Mouse (Mus musculus): Measurements from ENCODE around the gene Sh3gl2. TPM values are rescaled to one million over a fixed set of nuclear protein-coding genes. Genes with fewer than 3 reads are reported as not detected.

Gene Sh3gl2
- polyA plus RNA-seq (2015; fragmentation: Nextera tagmentation; extraction: Ambion mirVana): 96.7 and 112 TPM in 2 replicates

DNA sequence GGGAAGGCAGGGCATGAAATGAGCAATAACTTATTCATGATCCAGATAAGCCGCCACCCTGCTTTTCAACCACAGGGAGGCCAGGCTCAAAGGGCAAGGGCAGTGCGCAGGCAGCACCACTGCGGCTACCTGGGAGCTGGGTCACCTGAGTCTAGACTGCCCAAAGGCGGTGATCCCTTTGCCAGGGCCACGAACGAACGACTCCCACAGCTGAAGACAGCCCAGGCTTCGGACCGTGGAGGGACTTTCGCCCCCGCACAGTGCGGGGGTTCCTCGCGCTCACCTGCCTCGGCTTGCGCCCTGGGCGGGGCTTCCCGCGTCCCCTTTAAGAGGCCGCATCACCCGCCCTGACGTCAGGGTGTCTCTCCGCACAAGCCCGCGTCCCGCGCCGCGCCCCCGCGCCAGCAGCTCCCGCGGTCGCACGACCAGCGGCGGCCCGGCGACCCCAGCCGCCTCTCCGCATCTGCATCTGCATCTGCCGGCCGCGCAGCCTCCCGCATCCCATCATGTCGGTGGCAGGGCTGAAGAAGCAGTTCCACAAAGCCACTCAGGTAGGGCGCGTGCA is at the start of gene Sh3gl2:
Sh3gl2 (plus strand) TSS at position 56 of the 565 bp plus-strand sequence.
- Histone ChIP-seq H3K36me3 (no peaks in the 10 kb centered on the region), H3K9ac (peak within 1 kb of the TSS; percentile 77), H3K4me2 (peak within 1 kb of the TSS; percentile 96), H3K9me3 (no peaks in the 10 kb centered on the region), H3K27me3 (0 out of 2 replicates have a peak, but pooled peaks cover 7% of the 10 kb centered on the region), H3K4me1 (replicated peaks) (peaks cover 17% of the 10 kb centered on the region), H3K4me3 (peak within 1 kb of the TSS; percentile 66), H3K27ac (replicated peaks) (peak within 1 kb of the TSS; percentile 93)
- peak; percentile 94 for ATAC-seq (ENCODE audit: low FRiP score, low read depth)
- under 1% methylated on average over 38 of the region's 48 CpGs for WGBS

DNA sequence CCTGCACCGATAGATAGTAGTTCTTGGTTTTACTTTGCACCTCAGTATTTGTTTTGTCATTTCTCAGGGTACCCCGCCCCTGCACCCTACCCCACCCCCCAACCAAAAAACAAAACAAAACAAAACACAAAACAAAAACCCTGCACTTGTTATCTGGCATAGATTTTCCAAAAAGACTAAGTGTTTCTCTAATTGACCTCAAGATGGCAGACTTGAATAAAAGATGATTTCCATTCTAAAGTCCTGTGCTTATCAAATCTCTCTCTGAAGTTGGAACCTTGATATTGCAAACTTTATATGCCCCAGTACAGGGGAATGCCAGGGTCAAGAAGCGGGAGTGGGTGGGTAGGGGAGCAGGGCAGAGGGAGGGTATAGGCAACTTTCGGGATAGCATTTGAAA is 43.8 kb upstream of the Sh3gl2 start:
- no peak overlapping the region for H3K27ac ChIP-seq (replicated peaks)
- 67% methylated on average over 4 of the region's 4 CpGs for WGBS
- no peaks in the 10 kb centered on the region for H3K9me3 ChIP-seq
- H3K36me3 ChIP-seq: no peaks in the 10 kb centered on the region
- H3K4me3 ChIP-seq: no peak overlapping the region
- ATAC-seq (ENCODE audit: low FRiP score, low read depth): no peak
- H3K4me2 ChIP-seq: no peak overlapping the region
- no peak overlapping the region for H3K9ac ChIP-seq
- H3K27me3 ChIP-seq: 0 out of 2 replicates have a peak, but pooled peaks cover 3% of the 10 kb centered on the region
- H3K4me1 ChIP-seq (replicated peaks): 0 out of 2 replicates have a peak, but pooled peaks cover 5% of the 10 kb centered on the region

DNA sequence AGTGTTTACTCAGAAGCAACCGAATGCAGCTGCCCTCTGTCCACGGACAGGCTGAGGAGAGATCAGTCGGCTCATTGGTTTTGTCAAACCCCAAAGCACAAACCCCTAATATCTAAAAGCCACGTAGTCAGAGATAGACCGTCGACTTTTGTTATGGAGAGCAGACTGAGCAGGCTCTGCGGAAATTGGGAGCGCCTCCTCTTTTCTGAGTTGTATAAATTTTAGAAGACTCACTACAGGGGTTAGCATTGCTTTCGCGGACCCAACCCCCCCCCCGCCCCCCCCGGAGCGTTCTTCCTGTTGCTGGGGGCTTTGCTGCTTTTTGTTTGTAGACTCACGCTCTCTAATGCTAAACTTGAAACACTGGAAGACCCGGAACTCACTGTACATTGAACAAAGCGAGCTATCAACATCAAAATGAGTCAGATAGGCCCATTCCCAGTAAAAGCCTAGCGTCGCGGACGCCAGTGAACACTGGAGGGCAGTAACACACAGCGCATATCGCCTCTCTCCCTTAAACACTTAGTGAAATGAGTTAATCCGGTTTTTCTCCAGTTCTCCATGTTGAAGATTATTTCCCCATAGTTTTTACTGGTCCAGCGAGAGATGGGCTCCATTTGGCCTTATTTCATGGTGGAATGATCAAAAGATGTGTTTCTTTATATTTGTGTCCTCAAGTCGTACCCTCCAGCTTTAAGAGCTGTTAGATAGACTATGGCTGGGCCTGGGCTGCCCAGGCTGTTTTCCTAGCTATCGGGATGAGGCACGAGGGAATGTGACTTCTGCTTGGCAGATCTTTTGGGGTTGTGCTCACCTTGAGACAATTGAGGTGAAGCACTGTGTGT is 42.2 kb upstream of the Sh3gl2 start:
- Histone ChIP-seq H3K9me3 (no peaks in the 10 kb centered on the region), H3K27ac (replicated peaks) (no peak overlapping the region), H3K9ac (no peak overlapping the region), H3K4me3 (no peak overlapping the region), H3K4me2 (peak overlapping the region; percentile 30), H3K4me1 (replicated peaks) (0 out of 2 replicates have a peak, but pooled peaks cover 5% of the 10 kb centered on the region), H3K27me3 (0 out of 2 replicates have a peak, but pooled peaks cover 3% of the 10 kb centered on the region), H3K36me3 (no peaks in the 10 kb centered on the region)
- 22% methylated on average over 27 of the region's 27 CpGs for WGBS
- ATAC-seq (ENCODE audit: low FRiP score, low read depth): peak; percentile 93

DNA sequence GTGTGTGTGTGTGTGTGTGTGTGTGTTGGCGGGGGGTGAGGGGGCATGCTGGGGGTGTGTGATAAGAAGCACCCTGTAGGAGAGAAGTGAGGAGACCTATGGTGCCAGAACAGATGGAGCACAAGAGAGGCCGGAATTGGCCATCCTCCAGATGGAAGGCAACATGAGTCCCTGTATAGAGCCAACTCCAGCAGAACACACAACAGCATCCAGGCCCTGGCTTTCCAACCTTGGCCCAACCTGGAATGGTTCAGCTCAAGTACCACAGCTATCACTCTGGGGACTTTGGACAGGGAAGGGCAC is 41.7 kb upstream of the Sh3gl2 start:
- Histone ChIP-seq H3K9ac (no peak overlapping the region), H3K27me3 (0 out of 2 replicates have a peak, but pooled peaks cover 3% of the 10 kb centered on the region), H3K9me3 (no peaks in the 10 kb centered on the region), H3K4me3 (no peak overlapping the region), H3K4me2 (no peak overlapping the region), H3K36me3 (no peaks in the 10 kb centered on the region), H3K27ac (replicated peaks) (no peak overlapping the region), H3K4me1 (replicated peaks) (0 out of 2 replicates have a peak, but pooled peaks cover 5% of the 10 kb centered on the region)
- peak; percentile 77 for ATAC-seq (ENCODE audit: low FRiP score, low read depth)
- WGBS: 79% methylated on average over 2 of the region's 2 CpGs

DNA sequence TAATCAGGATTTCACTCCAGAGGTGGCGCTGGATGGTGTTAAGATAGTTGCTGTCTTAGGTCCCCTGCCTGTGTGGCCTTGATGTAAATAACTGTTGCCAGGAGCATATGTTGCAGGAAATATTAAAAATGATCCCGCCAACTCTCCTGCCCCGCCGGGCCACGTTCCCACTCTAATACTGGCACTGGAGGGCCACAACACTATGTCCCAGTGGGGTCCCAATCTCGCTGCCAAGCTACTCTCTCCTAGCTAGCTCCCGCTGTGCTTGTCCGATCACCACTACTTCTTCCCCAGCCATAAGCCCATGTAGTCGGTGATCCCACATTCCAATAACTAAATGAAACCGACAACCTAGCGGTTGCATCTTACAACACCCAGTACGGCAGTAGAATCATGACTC is 36.9 kb upstream of the Sh3gl2 start:
- 89% methylated on average over 12 of the region's 12 CpGs for WGBS
- Histone ChIP-seq H3K4me3 (no peak overlapping the region), H3K9ac (no peak overlapping the region), H3K27ac (replicated peaks) (no peak overlapping the region), H3K36me3 (no peaks in the 10 kb centered on the region), H3K4me2 (no peak overlapping the region), H3K9me3 (no peaks in the 10 kb centered on the region), H3K4me1 (replicated peaks) (0 out of 2 replicates have a peak, but pooled peaks cover 3% of the 10 kb centered on the region), H3K27me3 (no peaks in the 10 kb centered on the region)
- no peak for ATAC-seq (ENCODE audit: low FRiP score, low read depth)

DNA sequence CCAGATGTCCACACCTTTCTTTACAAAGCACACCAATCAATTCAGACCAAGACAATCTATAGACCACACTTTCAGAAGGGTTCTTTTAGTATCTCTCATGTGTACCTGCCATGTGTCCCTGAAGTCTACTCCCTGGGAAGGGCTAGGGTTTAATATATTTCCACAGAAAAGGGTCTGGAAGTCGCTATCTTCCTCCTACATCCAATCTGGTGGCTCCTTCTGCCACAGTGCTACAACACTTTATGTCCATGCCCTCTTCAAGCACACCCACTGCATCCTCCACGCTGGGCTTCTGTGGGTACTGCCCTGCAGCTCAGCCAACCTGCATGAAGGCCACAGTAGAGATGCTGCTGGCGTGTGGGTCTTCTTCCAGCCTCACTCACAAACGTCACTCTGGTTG is 29.5 kb upstream of the Sh3gl2 start:
- no peaks in the 10 kb centered on the region for H3K4me1 ChIP-seq (replicated peaks)
- no peak overlapping the region for H3K4me3 ChIP-seq
- H3K9ac ChIP-seq: no peak overlapping the region
- H3K36me3 ChIP-seq: no peaks in the 10 kb centered on the region
- no peak for ATAC-seq (ENCODE audit: low FRiP score, low read depth)
- H3K9me3 ChIP-seq: no peaks in the 10 kb centered on the region
- 89% methylated on average over 4 of the region's 4 CpGs for WGBS
- no peaks in the 10 kb centered on the region for H3K27me3 ChIP-seq
- H3K4me2 ChIP-seq: no peak overlapping the region
- no peak overlapping the region for H3K27ac ChIP-seq (replicated peaks)

DNA sequence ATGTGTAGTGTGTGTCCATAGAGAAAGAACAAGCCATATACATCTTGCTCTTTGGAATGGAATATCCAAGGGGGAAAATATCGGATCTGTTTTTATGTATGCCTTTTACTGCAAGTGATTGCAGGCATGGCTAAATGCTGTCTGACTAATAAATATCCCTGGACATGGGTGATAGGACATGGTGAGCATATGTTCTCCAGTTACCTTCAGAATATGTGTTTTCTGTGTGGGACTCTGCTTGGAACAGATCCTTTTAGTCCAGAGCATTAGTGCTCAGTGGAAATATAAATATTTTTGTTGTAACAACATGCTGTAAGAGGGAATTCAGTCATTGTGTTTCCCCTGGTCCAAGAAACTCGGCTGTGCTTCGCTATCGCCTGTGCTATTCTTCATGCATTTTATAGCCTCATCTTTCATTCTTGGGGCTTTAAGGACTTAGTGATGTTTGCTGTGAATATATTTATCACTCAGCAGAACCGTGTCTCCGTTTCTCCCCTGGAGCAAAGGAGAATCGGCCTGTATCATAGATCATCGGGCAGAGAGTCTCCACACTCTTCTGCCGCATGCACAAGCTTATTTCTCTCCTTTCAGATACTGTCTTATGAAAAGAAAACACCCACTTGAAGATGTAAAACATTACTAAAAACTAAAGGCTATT is 26.4 kb upstream of the Sh3gl2 start:
- H3K9me3 ChIP-seq: no peaks in the 10 kb centered on the region
- H3K27ac ChIP-seq (replicated peaks): no peak overlapping the region
- no peak for ATAC-seq (ENCODE audit: low FRiP score, low read depth)
- H3K9ac ChIP-seq: no peak overlapping the region
- H3K4me3 ChIP-seq: no peak overlapping the region
- 79% methylated on average over 9 of the region's 9 CpGs for WGBS
- no peaks in the 10 kb centered on the region for H3K36me3 ChIP-seq
- no peaks in the 10 kb centered on the region for H3K27me3 ChIP-seq
- H3K4me2 ChIP-seq: no peak overlapping the region
- no peaks in the 10 kb centered on the region for H3K4me1 ChIP-seq (replicated peaks)

DNA sequence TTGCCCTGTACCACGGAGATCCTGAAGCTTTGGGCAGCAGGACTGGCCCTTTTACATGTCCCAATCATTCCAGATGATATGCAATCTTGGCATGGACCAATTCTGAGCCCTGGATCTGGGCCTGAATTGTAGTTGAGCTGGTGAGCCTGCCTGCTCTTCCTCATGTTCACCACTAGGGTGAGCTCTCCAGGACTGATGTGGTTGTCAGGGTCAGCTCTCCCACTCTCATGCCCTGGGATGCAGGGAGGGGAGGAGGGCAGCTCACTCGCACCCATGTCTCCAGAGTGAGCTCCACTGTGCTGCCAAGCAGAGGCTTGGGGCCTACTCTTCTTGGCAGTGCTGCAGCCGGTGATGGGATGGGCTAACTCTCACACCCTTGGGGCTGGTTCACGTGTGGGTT is 18.9 kb upstream of the Sh3gl2 start:
- no peak overlapping the region for H3K4me3 ChIP-seq
- H3K27ac ChIP-seq (replicated peaks): no peak overlapping the region
- H3K9ac ChIP-seq: no peak overlapping the region
- no peaks in the 10 kb centered on the region for H3K4me1 ChIP-seq (replicated peaks)
- H3K4me2 ChIP-seq: no peak overlapping the region
- H3K36me3 ChIP-seq: no peaks in the 10 kb centered on the region
- 65% methylated on average over 4 of the region's 4 CpGs for WGBS
- H3K27me3 ChIP-seq: no peaks in the 10 kb centered on the region
- ATAC-seq (ENCODE audit: low FRiP score, low read depth): no peak
- H3K9me3 ChIP-seq: no peaks in the 10 kb centered on the region

DNA sequence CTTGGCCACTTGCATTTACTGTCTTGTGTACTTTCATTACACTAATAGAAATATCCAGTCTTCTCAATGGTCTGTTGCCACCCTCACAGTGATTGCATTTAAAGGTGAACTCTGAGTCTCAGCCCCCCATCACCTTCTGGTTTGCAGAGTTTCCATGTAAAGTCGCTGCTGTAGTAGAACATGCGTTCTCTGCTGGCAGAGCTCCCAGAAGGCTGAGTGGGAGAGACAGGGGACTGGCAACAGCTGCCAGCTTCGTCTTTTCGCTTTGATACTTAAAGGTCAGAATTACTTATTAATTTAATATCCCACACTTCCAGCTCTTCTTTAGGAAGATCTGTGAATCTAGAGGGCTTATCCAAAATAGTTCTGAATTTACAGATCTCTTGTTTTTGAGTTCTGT is 8.7 kb upstream of the Sh3gl2 start:
- H3K27me3 ChIP-seq: no peaks in the 10 kb centered on the region
- 57% methylated on average over 4 of the region's 4 CpGs for WGBS

DNA sequence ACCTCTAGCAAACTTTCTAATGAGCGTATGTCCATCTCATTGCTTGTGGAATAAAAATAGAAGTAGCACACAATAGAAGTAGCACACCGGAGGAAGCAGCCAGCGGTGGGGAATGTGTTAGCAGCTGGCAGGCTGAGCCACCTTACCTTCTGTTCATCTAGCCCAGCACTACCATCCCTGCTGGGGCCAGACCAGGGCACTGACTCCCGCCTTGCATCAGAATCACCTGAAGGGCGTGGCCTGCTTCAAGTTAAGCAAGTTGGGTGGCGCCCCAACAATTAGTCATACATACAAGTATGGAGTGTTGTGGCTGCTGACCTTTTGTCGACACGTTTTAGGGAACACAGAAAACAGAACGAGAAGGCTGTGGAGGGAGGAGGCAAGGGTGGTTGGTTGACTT is 6.5 kb upstream of the Sh3gl2 start:
- no peaks in the 10 kb centered on the region for H3K9me3 ChIP-seq

More for the DNA sequence above, 8.7 kb upstream of the Sh3gl2 start:
- no peak for ATAC-seq (ENCODE audit: low FRiP score, low read depth)
- H3K4me1 ChIP-seq (replicated peaks): peaks cover 3% of the 10 kb centered on the region; the same call in 1 of the 2 replicates
- H3K36me3 ChIP-seq: no peaks in the 10 kb centered on the region
- H3K4me3 ChIP-seq: no peak overlapping the region
- no peak overlapping the region for H3K9ac ChIP-seq
- no peak overlapping the region for H3K4me2 ChIP-seq
- H3K9me3 ChIP-seq: no peaks in the 10 kb centered on the region
- H3K27ac ChIP-seq (replicated peaks): no peak overlapping the region

DNA sequence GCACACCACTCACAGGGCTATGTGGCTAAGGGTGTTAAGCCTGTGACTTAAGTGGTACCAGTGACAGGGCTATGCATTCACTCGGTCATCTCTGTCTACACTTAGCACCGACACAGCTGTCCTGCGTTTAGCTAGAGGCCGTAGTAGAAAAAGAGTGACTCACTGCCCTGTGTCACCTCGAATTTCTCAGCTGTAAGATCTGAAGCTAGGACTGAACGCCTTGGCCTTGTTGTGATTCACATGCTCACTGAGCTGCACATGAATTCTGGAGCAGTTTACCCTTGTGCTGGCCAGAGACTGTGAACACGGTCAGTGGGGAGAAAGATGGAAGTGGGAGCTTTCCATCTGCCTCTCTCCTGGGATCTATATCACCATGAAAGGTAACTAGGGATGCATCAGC is 2.3 kb upstream of the Sh3gl2 start:
- ATAC-seq (ENCODE audit: low FRiP score, low read depth): no peak
- H3K36me3 ChIP-seq: no peaks in the 10 kb centered on the region
- peaks cover 16% of the 10 kb centered on the region for H3K4me1 ChIP-seq (replicated peaks)
- H3K4me2 ChIP-seq: no peak overlapping the region
- no peak overlapping the region for H3K27ac ChIP-seq (replicated peaks)
- no peak overlapping the region for H3K4me3 ChIP-seq
- no peaks in the 10 kb centered on the region for H3K9me3 ChIP-seq
- 82% methylated on average over 7 of the region's 7 CpGs for WGBS
- H3K9ac ChIP-seq: no peak overlapping the region
- 0 out of 2 replicates have a peak, but pooled peaks cover 7% of the 10 kb centered on the region for H3K27me3 ChIP-seq

More for the DNA sequence above, 6.5 kb upstream of the Sh3gl2 start:
- Histone ChIP-seq H3K4me3 (no peak overlapping the region), H3K9ac (no peak overlapping the region), H3K36me3 (no peaks in the 10 kb centered on the region), H3K27ac (replicated peaks) (no peak overlapping the region), H3K4me2 (no peak overlapping the region), H3K27me3 (0 out of 2 replicates have a peak, but pooled peaks cover 3% of the 10 kb centered on the region), H3K4me1 (replicated peaks) (peaks cover 3% of the 10 kb centered on the region; the same call in 1 of the 2 replicates)
- no peak for ATAC-seq (ENCODE audit: low FRiP score, low read depth)
- WGBS: 86% methylated on average over 9 of the region's 9 CpGs

Data from hindbrain, embryonic 15.5 days (tissue).